Mouse (Mus musculus): Measurements from ENCODE around the gene Phf11b. TPM values are rescaled to one million over a fixed set of nuclear protein-coding genes. Genes with fewer than 3 reads are reported as not detected.
"Not testable (repeated sequence)": the region's sequence is repeated elsewhere in the genome, so short reads cannot be mapped to it uniquely, and the experiment has no call there.

Gene Phf11b
- polyA plus RNA-seq, 1 experiment from 2014 or later = 0.21 TPM

DNA sequence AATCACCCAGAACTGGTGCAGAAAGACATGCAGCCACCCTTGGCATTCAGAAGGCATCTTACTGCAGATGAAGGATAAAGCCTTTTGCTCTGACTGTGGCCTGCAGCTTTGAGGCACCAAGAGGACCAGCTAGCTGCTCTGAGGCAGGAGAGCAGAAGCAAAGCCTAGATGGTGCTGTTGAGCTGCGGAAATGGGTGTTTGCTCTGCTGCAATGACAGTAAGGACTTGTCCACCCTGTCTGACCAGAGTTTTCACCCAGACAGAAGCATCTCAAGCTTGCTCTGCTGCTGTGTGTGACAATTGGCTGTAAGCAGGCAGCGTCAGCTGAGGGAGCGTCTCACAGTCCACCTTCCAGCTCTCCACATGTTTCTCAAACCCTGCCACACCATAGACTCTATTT, 10.7 kb downstream of the Phf11b start:
- H3K9me3 ChIP-seq (ENCODE audit: control insufficient read depth, low read length); H3K4me1 ChIP-seq (replicated peaks; ENCODE audit: control insufficient read depth, insufficient read depth, low read length); H3K4me3 ChIP-seq (ENCODE audit: low read depth, low read length); H3K36me3 ChIP-seq (ENCODE audit: control insufficient read depth, insufficient read depth, low read length); ATAC-seq (replicated peaks; ENCODE audit: low FRiP score); H3K9ac ChIP-seq (ENCODE audit: low read length); H3K27me3 ChIP-seq (ENCODE audit: control insufficient read depth, insufficient read depth, low read length); H3K4me2 ChIP-seq (ENCODE audit: low read depth, low read length, severe bottlenecking); H3K27ac ChIP-seq (ENCODE audit: low read depth, low read length): not testable (repeated sequence)
- DNase-seq (ENCODE audit: low spot score) = peak; percentile 48
- 58% methylated on average over 3 of the region's 3 CpGs for whole genome bisulfite sequencing

DNA sequence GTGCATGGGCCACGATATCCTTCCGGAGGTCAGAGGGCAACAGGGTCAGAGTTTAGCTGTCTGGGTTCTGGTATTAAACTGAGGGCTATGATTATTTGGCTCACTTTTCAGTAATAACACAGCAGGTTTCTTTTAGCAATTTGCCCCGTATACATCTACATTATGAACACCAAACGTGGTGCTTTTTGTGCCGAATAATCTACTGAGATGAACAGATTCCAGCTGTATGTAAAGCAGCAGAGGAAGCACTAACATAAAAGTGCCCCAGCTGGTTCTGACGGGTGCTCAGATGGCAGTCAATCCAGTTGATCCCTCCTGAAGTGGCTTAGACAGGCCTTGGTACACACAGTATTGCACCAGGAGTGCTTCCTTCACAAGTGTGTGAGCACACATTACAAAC, 21.2 kb downstream of the Phf11b start:
- not testable (repeated sequence) for DNase-seq (ENCODE audit: low spot score); H3K36me3 ChIP-seq (ENCODE audit: control insufficient read depth, insufficient read depth, low read length); H3K4me1 ChIP-seq (replicated peaks; ENCODE audit: control insufficient read depth, insufficient read depth, low read length); H3K9ac ChIP-seq (ENCODE audit: low read length); H3K4me3 ChIP-seq (ENCODE audit: low read depth, low read length); H3K27me3 ChIP-seq (ENCODE audit: control insufficient read depth, insufficient read depth, low read length); H3K27ac ChIP-seq (ENCODE audit: low read depth, low read length); H3K9me3 ChIP-seq (ENCODE audit: control insufficient read depth, low read length); H3K4me2 ChIP-seq (ENCODE audit: low read depth, low read length, severe bottlenecking); ATAC-seq (replicated peaks; ENCODE audit: low FRiP score)
- 85% methylated on average over 6 of the region's 6 CpGs for WGBS

GRCm38 (mm10) chr14:59319036-59319435, 22.1 kb downstream of the Phf11b start:
- not testable (repeated sequence) for H3K4me1 ChIP-seq (replicated peaks; ENCODE audit: control insufficient read depth, insufficient read depth, low read length); H3K4me3 ChIP-seq (ENCODE audit: low read depth, low read length); H3K9ac ChIP-seq (ENCODE audit: low read length); H3K27me3 ChIP-seq (ENCODE audit: control insufficient read depth, insufficient read depth, low read length); DNase-seq (ENCODE audit: low spot score); H3K4me2 ChIP-seq (ENCODE audit: low read depth, low read length, severe bottlenecking); H3K27ac ChIP-seq (ENCODE audit: low read depth, low read length); H3K36me3 ChIP-seq (ENCODE audit: control insufficient read depth, insufficient read depth, low read length); ATAC-seq (replicated peaks; ENCODE audit: low FRiP score); H3K9me3 ChIP-seq (ENCODE audit: control insufficient read depth, low read length)
- 98% methylated on average over 3 of the region's 3 CpGs for WGBS

DNA sequence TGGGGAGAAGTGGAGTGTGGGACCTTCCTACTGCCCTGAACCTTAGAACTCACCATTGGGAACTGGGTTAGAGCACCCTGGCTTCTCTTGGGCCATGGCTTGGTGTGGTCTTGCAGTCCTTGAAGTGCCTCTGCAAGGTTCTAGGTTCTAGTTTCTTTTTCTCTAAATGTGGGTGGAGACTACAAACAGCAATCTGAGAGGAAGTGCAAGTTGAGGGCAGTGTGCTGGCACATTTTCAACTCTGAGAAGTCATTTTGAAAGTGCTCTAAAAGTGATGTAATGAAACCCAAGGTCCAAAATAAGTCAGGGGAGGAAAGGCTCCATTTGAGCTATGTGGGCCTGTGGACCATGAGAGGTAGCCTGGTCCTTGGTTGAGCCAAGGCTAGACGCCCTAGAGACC, 43.8 kb downstream of the Phf11b start, which contains the start of gene Phf11a:
Gene Phf11a (minus strand): TSS at position 132 of the 400 bp plus-strand sequence.
- H3K27me3 ChIP-seq (ENCODE audit: control insufficient read depth, insufficient read depth, low read length); H3K9ac ChIP-seq (ENCODE audit: low read length); H3K27ac ChIP-seq (ENCODE audit: low read depth, low read length); H3K4me1 ChIP-seq (replicated peaks; ENCODE audit: control insufficient read depth, insufficient read depth, low read length); H3K9me3 ChIP-seq (ENCODE audit: control insufficient read depth, low read length); H3K4me3 ChIP-seq (ENCODE audit: low read depth, low read length); ATAC-seq (replicated peaks; ENCODE audit: low FRiP score); H3K36me3 ChIP-seq (ENCODE audit: control insufficient read depth, insufficient read depth, low read length); H3K4me2 ChIP-seq (ENCODE audit: low read depth, low read length, severe bottlenecking); DNase-seq (ENCODE audit: low spot score): not testable (repeated sequence)
- WGBS = 70% methylated on average over 1 of the region's 1 CpGs

DNA sequence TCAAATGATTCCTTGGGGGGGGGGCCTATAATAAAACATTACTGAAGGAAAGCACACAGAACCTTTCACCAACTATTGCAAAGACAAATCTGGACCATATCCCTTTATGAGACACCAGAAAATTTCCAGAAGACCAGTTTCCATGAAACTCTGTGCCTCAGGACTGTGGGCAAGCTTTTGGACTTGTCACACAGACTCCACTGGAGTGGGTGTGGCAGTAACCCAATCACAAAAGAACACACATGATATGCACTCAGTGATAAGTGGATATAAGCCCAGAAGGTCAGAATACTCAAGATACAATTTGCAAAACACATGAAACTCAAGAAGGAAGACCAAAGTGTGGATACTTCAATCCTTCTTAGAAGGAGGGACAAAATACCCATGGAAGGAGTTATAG, 49.4 kb downstream of the Phf11b start:
- not testable (repeated sequence) for H3K9me3 ChIP-seq (ENCODE audit: control insufficient read depth, low read length); H3K27ac ChIP-seq (ENCODE audit: low read depth, low read length); H3K4me1 ChIP-seq (replicated peaks; ENCODE audit: control insufficient read depth, insufficient read depth, low read length); H3K27me3 ChIP-seq (ENCODE audit: control insufficient read depth, insufficient read depth, low read length); H3K4me2 ChIP-seq (ENCODE audit: low read depth, low read length, severe bottlenecking); H3K36me3 ChIP-seq (ENCODE audit: control insufficient read depth, insufficient read depth, low read length); DNase-seq (ENCODE audit: low spot score); H3K4me3 ChIP-seq (ENCODE audit: low read depth, low read length); ATAC-seq (replicated peaks; ENCODE audit: low FRiP score); H3K9ac ChIP-seq (ENCODE audit: low read length)

- H3K27ac ChIP-seq (ENCODE audit: low read depth, low read length); H3K4me2 ChIP-seq (ENCODE audit: low read depth, low read length, severe bottlenecking); H3K27me3 ChIP-seq (ENCODE audit: control insufficient read depth, insufficient read depth, low read length); H3K9me3 ChIP-seq (ENCODE audit: control insufficient read depth, low read length); H3K36me3 ChIP-seq (ENCODE audit: control insufficient read depth, insufficient read depth, low read length); ATAC-seq (replicated peaks; ENCODE audit: low FRiP score); H3K4me1 ChIP-seq (replicated peaks; ENCODE audit: control insufficient read depth, insufficient read depth, low read length); H3K9ac ChIP-seq (ENCODE audit: low read length); H3K4me3 ChIP-seq (ENCODE audit: low read depth, low read length); DNase-seq (ENCODE audit: low spot score): not testable (repeated sequence)
- 94% methylated on average over 4 of the region's 4 CpGs for WGBS
These were observed 66.2 kb downstream of the Phf11b start for GRCm38 (mm10) chr14:59274961-59275360.

Other genes starting within 250 kb of the Phf11b start
- not detected in 2 replicates for gene 1700129C05Rik, start 198.5 kb downstream of the Phf11b start, polyA plus RNA-seq (2014; fragmentation: Nextera tagmentation; extraction: Ambion mirVana)
- not detected in 2 replicates for gene Gm5142, start 162.6 kb downstream of the Phf11b start, polyA plus RNA-seq (2014; fragmentation: Nextera tagmentation; extraction: Ambion mirVana)
- gene Rcbtb1, start 140.1 kb downstream of the Phf11b start, polyA plus RNA-seq (2014; fragmentation: Nextera tagmentation; extraction: Ambion mirVana) = 133 and 148 TPM in 2 replicates
- gene Gm6904, start 81.1 kb downstream of the Phf11b start, polyA plus RNA-seq (2014; fragmentation: Nextera tagmentation; extraction: Ambion mirVana) = 0.23 TPM in 1 of 2 replicates, not detected in the other
- not detected in 2 replicates for gene Phf11a, start 43.8 kb downstream of the Phf11b start, polyA plus RNA-seq (2014; fragmentation: Nextera tagmentation; extraction: Ambion mirVana)
- gene Phf11d, start 24.1 kb upstream of the Phf11b start, polyA plus RNA-seq (2014; fragmentation: Nextera tagmentation; extraction: Ambion mirVana) = 0.24 and 0.35 TPM in 2 replicates
- gene Phf11c, start 54.0 kb upstream of the Phf11b start, polyA plus RNA-seq (2014; fragmentation: Nextera tagmentation; extraction: Ambion mirVana) = 0.67 and 0.76 TPM in 2 replicates
- gene Setdb2, start 99.5 kb upstream of the Phf11b start, polyA plus RNA-seq (2014; fragmentation: Nextera tagmentation; extraction: Ambion mirVana) = 12.5 and 12.7 TPM in 2 replicates
- gene Cab39l, start 99.6 kb upstream of the Phf11b start, polyA plus RNA-seq (2014; fragmentation: Nextera tagmentation; extraction: Ambion mirVana) = 43.4 and 47.7 TPM in 2 replicates